Mouse (Mus musculus) liver, embryonic 16.5 days (tissue): ENCODE measurements around the gene Lamp1. TPM values are rescaled to one million over a fixed set of nuclear protein-coding genes. Genes with fewer than 3 reads are reported as not detected.
A peak's percentile ranks its signal among the peaks of the same experiment; 100 is the strongest.

Experiments
- ATAC-seq: fragments of 200-750 bp; cut with Nextera tagmentation; 2 replicates; pipeline ENCODE4 v1.8.0; 2017; ENCODE audit warnings: low read depth, mild to moderate bottlenecking, moderate number of reproducible peaks, moderate library complexity
- H3K27ac ChIP-seq: fragments of 300-500 bp; sonication (generic); 2 replicates; pipeline ENCODE4 v1.5.1; 2014; ENCODE audit warnings: mild to moderate bottlenecking, low read length
- H3K27me3 ChIP-seq: fragments of 300-500 bp; sonication (generic); 2 replicates; pipeline ENCODE4 v1.6.1; 2014; ENCODE audit warnings: low read depth, low read length, mixed read lengths; ENCODE audit not compliant: control insufficient read depth, insufficient read depth
- H3K36me3 ChIP-seq: fragments of 300-500 bp; sonication (generic); 2 replicates; pipeline ENCODE4 v1.6.1; 2014; ENCODE audit warnings: mild to moderate bottlenecking; ENCODE audit not compliant: control insufficient read depth, insufficient read depth
- H3K4me1 ChIP-seq: fragments of 300-500 bp; sonication (generic); 2 replicates; pipeline ENCODE4 v1.6.1; 2014; ENCODE audit warnings: low read depth, low read length, mixed read lengths; ENCODE audit not compliant: control insufficient read depth
- H3K4me2 ChIP-seq: fragments of 300-500 bp; sonication (generic); 2 replicates; pipeline ENCODE4 v1.6.1; 2014; ENCODE audit warnings: low read depth, low read length, mixed read lengths
- H3K4me3 ChIP-seq: fragments of 300-500 bp; sonication (generic); 2 replicates; pipeline ENCODE4 v1.5.1; 2014; ENCODE audit warnings: low read depth, mild to moderate bottlenecking, low read length
- H3K9ac ChIP-seq: fragments of 300-500 bp; sonication (generic); 2 replicates; pipeline ENCODE4 v1.6.1; 2014; ENCODE audit warnings: low read depth, low read length
- H3K9me3 ChIP-seq: fragments of 300-500 bp; sonication (generic); replicated peaks from 2 replicates; pipeline ENCODE4 v1.6.1; 2016; ENCODE audit warnings: low read length; ENCODE audit not compliant: control insufficient read depth
- WGBS: fragments of 180-500 bp; shearing (Covaris S2); extraction: QIAGEN DNeasy Blood & Tissue Kit; methylation state at CpG from one replicate; pipeline ENCODE4 v1.1.7; 2014; ENCODE audit not compliant: insufficient replicate concordance; 5-methylcytosine and 5-hydroxymethylcytosine counted together
- polyA plus RNA-seq: library from polyadenylated mRNA; unstranded; fragments of >200 nt; fragmentation: Nextera tagmentation; extraction: Ambion mirVana; gene quantifications from 2 replicates; pipeline ENCODE4 v1.2.1, GENCODE M21; 2015

Gene Lamp1
- polyA plus RNA-seq, 1 experiment from 2014 or later = 197 TPM

DNA sequence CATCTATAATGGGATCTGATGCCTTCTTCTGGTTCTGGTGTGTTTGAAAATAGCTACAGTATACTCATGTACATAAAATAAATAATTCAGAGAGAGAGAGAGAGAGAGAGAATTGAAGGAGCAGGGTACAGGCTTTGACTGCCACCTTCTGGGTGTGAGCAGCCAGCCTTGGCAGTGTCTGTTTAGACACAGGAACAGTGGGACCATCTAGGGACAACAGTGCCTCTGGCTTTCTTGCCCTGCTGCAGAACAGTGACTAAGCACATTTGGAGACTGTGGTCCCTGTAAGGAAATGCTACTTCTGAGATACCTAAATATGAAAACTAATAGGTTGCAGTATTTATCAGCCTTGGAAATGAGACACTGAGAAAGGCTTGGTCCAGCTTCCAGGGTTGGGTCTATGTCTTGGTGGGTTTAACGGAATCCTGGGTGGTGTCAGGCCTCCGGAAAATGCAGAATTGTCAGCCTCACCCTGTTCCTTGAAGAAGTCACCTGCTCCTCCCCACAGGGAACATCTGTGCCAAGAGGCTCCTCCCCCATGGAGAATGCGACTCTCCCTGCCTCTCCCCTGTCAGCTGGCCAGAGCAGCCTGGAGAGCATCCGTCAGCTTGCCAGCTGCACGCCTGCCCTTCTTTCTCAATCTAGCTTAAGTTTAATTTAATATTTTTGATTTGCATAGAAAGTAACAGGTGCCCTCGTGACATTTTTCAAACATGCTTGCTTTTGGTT lies 49.8 kb downstream of the Lamp1 start:
- no peaks in the 10 kb centered on the region for H3K36me3 ChIP-seq
- H3K4me3 ChIP-seq = no peak overlapping the region
- H3K9me3 ChIP-seq = no peaks in the 10 kb centered on the region
- WGBS = 32% methylated on average over 6 of the region's 6 CpGs
- H3K4me1 ChIP-seq = peaks cover 68% of the 10 kb centered on the region
- no peaks in the 10 kb centered on the region for H3K27me3 ChIP-seq
- H3K27ac ChIP-seq = peak overlapping the region; percentile 79
- peak; percentile 66 for ATAC-seq
- peak overlapping the region; percentile 21; the same call in 1 of the 2 replicates for H3K4me2 ChIP-seq
- peak overlapping the region; percentile 32; the same call in 1 of the 2 replicates for H3K9ac ChIP-seq

DNA sequence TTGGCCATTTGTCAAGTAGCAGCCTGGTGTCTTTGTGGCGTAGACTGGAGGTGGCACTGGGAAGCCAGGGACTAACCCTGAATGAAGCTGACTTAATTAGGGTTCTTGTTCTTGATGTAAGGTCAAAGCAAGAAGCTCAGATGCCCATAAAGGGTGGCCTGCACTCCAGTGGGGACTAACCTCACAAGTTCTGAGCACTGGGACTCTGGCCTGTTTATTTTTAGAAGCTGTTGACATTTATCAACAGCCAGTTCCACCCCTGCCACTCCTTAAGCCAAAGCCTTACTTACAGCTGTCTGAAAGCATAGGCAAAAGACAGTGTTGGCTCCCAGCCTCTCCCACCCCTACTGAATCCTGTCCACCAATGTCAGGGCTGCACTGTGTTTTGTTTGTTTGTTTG lies 50.8 kb downstream of the Lamp1 start:
- H3K36me3 ChIP-seq = no peaks in the 10 kb centered on the region
- WGBS = 72% methylated on average over 1 of the region's 1 CpGs
- ATAC-seq = 0 out of 2 replicates have a peak, but pooled peaks have one; percentile 15
- peak overlapping the region; percentile 9; the same call in 1 of the 2 replicates for H3K9ac ChIP-seq
- no peaks in the 10 kb centered on the region for H3K9me3 ChIP-seq
- H3K4me3 ChIP-seq = no peak overlapping the region
- H3K4me2 ChIP-seq = no peak overlapping the region
- H3K4me1 ChIP-seq = peaks cover 60% of the 10 kb centered on the region
- H3K27me3 ChIP-seq = no peaks in the 10 kb centered on the region
- H3K27ac ChIP-seq = peak overlapping the region; percentile 79; the same call in 1 of the 2 replicates

DNA sequence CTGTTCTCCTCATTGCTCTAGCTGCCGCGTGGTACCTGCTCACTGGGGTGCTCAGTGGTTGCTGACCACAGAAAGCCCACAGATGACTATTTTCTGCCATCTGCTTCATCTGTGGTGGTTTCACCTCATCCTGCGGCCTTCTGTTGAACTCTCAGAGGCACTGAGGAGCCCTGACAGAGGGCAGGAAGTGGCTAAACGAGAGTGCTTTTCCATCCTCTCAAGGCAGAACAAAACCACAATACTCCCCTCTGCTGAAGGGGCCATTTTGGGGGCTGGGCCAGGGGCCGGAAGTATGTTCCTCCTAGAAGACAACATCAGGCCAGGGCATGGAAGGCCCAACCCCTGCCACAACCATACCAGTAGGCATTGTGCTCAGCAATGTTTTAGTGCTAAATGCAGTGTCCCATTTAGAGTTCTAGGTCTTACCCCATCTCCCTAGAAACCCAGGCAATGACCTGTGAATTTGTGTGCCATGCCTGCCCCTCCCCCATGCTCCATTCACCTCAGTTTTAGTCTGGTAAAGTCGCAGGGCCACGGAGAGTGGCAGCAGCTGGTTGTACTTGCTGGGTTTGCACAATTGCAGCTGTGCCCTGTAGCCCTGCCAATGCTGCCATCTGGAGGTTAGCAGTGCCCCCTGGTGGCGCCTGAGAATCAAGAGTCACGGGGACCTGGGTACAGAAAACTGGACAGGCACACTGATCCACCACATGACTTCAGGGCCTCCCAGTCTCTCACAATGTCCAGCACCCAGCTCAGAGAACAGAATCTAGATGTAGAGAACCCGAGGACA lies 54.7 kb downstream of the Lamp1 start:
- Histone ChIP-seq H3K27me3 (no peaks in the 10 kb centered on the region), H3K9me3 (no peaks in the 10 kb centered on the region), H3K36me3 (no peaks in the 10 kb centered on the region), H3K4me2 (0 out of 2 replicates have a peak overlapping the region, but pooled peaks have one; percentile 19), H3K4me1 (peaks cover 22% of the 10 kb centered on the region), H3K27ac (peak overlapping the region; percentile 28; the same call in 1 of the 2 replicates), H3K4me3 (no peak overlapping the region), H3K9ac (no peak overlapping the region)
- ATAC-seq = peak; percentile 66
- WGBS = 6% methylated on average over 10 of the region's 10 CpGs

DNA sequence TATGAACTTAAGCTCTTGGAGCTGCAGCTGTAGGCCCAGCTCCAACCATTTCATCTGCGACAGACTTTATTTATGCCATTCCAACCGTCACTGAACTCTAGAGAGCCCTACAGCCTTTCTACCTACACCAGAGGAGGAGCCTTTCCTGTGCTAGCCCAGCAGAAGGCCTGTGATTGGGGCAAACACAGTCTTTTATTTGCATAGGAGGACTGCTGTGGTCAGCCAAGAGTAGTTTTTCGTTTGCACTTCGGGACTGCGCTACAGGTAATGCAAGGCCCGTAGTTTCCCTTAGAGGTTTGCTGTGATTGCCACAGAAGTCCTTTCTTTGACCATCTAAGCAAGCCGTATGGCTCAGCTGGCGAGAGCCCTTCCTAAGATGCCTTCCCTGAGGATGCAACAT lies 57.4 kb downstream of the Lamp1 start:
- ATAC-seq = peak; percentile 42; the same call in 1 of the 2 replicates
- Histone ChIP-seq H3K4me3 (no peak overlapping the region), H3K36me3 (no peaks in the 10 kb centered on the region), H3K27ac (no peak overlapping the region), H3K4me1 (peaks cover 9% of the 10 kb centered on the region), H3K9me3 (no peaks in the 10 kb centered on the region), H3K9ac (no peak overlapping the region), H3K4me2 (no peak overlapping the region), H3K27me3 (no peaks in the 10 kb centered on the region)
- 63% methylated on average over 8 of the region's 8 CpGs for WGBS

DNA sequence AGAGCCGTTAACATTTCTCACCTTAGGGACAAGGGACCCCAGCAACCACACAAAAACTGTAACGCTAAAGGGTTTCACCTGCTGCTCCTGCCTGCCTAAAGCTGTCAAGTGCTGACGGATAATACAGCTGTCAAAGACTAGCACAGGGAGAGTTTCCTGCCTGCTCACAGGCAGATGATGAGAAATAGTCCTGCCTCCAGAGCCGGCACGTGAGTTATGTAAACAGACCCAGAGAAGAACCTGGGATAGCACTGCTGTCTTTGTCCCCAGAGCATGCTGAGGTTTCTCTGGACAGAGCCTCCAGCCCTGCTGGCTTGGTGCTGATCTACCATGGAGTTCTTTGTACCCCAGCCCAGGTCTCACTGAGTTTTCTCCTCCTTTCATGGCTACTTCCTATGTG lies 58.1 kb downstream of the Lamp1 start:
- ATAC-seq = no peak
- WGBS = 50% methylated on average over 5 of the region's 5 CpGs
- Histone ChIP-seq H3K9ac (no peak overlapping the region), H3K4me1 (peaks cover 9% of the 10 kb centered on the region), H3K27ac (no peak overlapping the region), H3K27me3 (no peaks in the 10 kb centered on the region), H3K36me3 (no peaks in the 10 kb centered on the region), H3K4me2 (no peak overlapping the region), H3K4me3 (no peak overlapping the region), H3K9me3 (no peaks in the 10 kb centered on the region)

DNA sequence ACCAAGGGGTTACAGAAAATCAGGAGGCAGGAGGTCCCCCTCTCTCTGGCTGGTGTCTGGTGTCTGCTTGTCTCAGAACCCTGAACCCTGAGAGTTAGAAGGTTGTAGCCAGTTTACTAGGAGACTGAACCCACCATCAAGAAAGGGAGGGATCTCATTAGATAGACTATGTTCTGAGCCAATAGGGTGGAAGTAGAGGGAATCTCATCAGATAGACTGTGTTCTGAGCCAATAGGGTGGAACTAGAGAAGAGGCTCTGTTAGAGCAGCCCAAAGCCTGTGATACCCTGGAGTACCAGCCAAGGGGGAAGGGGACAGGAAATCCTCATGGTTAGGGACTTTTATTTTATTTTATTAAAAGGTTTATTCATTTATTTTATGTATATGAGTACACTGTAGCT lies 59.0 kb downstream of the Lamp1 start:
- no peak for ATAC-seq
- no peaks in the 10 kb centered on the region for H3K9me3 ChIP-seq
- no peaks in the 10 kb centered on the region for H3K36me3 ChIP-seq
- H3K4me3 ChIP-seq = no peak overlapping the region
- H3K27ac ChIP-seq = no peak overlapping the region
- no peak overlapping the region for H3K9ac ChIP-seq
- H3K27me3 ChIP-seq = peaks cover 3% of the 10 kb centered on the region; the same call in 1 of the 2 replicates
- H3K4me1 ChIP-seq = peaks cover 9% of the 10 kb centered on the region
- H3K4me2 ChIP-seq = no peak overlapping the region

DNA sequence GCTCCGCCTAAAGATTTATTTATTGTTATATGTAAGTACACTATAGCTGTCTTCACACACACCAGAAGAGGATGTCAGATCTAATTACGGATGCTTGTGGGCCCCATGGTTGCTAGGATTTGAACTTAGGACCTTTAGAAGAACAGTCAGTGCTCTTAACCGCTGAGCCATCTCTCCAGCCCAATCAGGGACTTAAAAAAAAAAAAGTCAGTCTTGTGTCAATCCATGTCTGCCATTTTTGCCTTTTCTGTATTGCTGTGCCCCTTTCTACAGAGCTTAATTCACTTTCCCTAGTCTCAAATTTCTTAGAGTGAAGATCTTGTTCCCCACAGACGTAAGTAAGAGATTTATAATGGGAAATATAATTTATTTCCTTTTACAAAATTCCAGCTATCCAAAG lies 59.5 kb downstream of the Lamp1 start:
- Histone ChIP-seq H3K36me3 (no peaks in the 10 kb centered on the region), H3K4me3 (no peak overlapping the region), H3K9me3 (no peaks in the 10 kb centered on the region), H3K9ac (no peak overlapping the region), H3K27me3 (peaks cover 3% of the 10 kb centered on the region; the same call in 1 of the 2 replicates), H3K4me2 (no peak overlapping the region), H3K27ac (no peak overlapping the region), H3K4me1 (peaks cover 5% of the 10 kb centered on the region)
- no peak for ATAC-seq
- WGBS = 61% methylated on average over 4 of the region's 4 CpGs

DNA sequence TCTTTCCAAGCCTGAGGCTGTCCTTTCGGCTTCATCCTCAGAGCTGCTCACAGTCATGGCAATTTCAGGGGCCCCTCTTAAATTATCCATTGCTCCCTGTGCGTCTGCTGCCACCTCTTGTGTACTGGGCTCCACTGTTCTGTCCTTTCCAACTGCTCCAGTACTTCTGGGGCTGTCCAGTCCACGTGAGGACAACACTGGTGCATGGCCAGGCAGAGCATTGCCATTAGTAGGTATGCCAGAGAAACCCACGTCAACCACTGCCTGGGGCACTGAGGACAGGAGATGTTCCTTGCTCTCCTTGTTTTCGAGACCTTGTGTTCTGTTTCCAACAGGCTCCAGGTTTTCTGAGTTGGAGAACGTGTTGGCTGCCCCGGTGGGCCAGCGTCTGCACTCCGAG lies 65.5 kb downstream of the Lamp1 start:
- no peak overlapping the region for H3K9ac ChIP-seq
- H3K4me1 ChIP-seq = no peaks in the 10 kb centered on the region
- no peak for ATAC-seq
- no peaks in the 10 kb centered on the region for H3K9me3 ChIP-seq
- WGBS = 55% methylated on average over 9 of the region's 9 CpGs
- H3K36me3 ChIP-seq = no peaks in the 10 kb centered on the region
- H3K4me2 ChIP-seq = no peak overlapping the region
- peaks cover 6% of the 10 kb centered on the region; the same call in 1 of the 2 replicates for H3K27me3 ChIP-seq
- H3K4me3 ChIP-seq = no peak overlapping the region
- H3K27ac ChIP-seq = no peak overlapping the region
